Mouse (Mus musculus): ENCODE data around the gene Zfp541.

- no peak for TF ChIP-seq GATA1 (IDR thresholded peaks at IDR 0.05; ENCODE audit: low read length)
- no peak for TF ChIP-seq TAL1 (IDR thresholded peaks at IDR 0.05; ENCODE audit: low read length)
Observed at GRCm38 (mm10) chr7:16071906-16072305, 10.3 kb downstream of the Zfp541 start.
